Mouse (Mus musculus) retina, postnatal 7 days (tissue): ENCODE measurements around the gene Folh1.
"Not testable (repeated sequence)": the region's sequence is repeated elsewhere in the genome, so short reads cannot be mapped to it uniquely, and the experiment has no call there.

ENCODE experiments used
- DNase-seq: peaks from one replicate; pipeline ENCODE4 v3.0.0-alpha.2; 2012; ENCODE audit warnings: low read depth, low spot score

Gene Folh1

DNA sequence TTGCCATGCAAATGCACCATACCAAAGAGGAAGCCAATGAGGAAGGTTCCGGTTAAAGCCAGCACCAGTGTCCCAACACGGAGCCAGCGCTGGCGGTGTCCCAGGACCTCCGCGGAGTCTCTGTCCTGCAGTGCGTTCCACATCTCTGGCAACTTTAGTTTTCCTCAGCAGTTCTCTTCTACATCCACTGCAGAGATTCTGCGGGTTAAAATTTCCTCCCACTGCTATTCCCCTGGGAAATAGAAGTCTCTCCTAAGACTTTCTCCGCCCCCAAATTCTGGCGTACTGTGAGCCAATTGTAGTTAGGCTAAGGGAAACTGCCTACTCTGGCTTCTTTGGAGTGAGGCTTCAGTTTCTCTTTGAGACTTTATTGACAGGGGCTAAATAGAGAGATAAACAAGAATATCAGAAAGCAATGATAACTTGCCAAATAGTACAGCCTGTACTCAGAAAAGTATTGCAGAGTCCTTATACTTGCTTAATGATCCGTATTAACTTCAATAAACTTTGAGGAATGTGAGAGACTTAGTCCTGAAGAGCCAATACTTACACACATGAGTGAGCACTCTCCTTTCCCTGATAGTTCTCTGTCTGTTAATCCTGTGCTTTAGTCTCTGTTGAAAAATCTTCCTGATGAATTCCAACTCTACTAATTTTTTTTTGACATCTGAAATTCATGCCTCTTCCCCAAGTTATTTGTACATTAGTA lies at the start of gene Folh1:
Gene Folh1 (minus strand): TSS at position 327 of the 709 bp plus-strand sequence.
- DNase-seq: no peak

DNA sequence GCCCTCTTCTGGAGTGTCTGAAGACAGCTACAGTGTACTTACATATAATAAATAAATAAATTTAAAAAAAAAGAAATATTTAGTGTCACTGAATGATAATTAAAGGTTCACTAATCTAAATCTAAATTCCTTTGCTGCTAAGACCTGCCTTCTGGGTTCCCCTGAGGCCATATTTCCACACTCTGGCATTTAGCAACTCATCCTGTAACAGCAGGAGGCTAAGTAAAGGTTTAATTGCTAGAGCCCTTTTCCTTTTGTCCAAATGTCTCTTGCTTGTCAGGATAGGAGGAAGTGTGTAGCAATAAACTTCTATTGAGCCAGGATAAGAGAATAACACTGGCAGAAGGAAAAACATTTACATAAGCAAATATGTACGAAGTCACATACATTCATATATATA lies 40.7 kb upstream of the Folh1 start:
- DNase-seq: no peak

DNA sequence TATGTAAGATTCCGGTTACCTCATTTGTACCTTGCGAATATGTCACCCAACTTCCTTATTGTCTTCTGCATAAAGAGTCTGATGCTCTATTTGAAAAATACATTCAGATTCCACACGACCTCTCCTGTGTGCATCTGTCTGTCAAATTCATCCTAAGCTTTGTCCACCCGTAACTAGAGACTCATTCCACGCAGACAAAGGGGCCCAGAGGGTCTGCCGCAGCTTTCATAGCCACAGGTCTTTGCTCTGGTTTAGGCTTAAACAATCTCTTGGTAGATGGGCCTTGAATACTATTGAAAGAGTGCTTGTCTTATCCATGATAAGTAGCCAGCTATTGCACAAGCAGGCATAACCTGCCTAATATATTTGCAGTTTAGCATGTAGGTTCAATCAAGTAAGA lies 40.0 kb upstream of the Folh1 start:
- not testable (repeated sequence) for DNase-seq

DNA sequence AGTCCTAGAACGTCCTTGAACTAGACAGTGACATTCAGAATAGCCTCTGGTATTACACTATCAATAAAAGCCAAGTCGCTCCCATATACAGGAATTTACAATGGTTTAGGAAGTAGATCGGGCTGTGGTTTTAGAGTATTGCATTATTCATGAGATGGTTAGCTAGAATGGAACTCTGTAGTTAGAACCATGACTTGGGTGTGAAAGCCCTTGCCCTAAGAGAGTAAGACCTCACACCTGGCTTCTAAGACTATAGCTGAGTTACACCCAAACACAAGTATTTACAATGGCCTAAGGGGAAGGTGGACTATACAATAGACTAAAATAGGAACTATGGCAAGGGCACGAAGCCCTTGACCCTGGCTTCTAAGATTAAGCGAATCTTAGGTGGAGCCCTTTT lies 39.5 kb upstream of the Folh1 start:
- not testable (repeated sequence) for DNase-seq

DNA sequence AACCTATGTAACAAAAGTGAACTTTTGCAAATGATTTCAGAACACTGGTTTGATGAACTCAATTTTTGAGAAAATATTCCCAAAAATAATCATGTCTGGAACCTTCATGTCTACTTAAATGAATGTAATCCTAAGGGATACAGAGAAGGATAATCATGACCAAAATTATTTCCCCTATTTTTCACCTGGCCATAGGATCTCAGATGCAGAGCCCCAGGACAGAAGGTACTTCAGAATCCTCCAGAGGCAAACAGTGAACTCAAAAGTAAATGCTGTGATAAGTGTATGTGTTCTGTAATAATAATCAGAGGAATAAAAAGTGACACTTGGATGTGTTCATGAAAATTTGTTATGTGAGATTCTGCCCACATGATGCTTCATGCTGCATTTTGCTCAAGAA lies 19.0 kb upstream of the Folh1 start, which contains the start of gene Vmn2r77:
Gene Vmn2r77 (plus strand): TSS at position 301 of the 400 bp plus-strand sequence.
- no peak for DNase-seq

- DNase-seq: no peak
Measured at GRCm38 (mm10) chr7:86771621-86772020, 4.1 kb downstream of the Folh1 start.

DNA sequence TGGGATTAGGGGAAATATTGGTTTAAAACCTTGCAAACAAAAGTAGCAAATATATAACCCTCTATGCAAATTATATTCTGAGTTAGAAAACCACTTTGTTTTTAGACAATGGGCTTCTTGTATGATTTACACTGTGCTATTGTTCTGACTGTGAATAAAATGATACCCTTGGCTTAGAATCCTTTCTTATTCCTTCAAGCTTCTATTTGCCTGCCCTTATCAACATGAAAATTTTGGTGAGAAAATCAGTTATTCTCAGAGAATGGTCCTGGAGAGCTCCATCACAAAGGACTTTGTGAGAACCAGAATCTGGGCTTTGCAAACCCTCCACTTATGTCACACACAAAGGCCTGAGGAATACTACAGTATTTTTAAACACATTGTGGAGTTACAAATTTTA lies 11.1 kb downstream of the Folh1 start:
- no peak for DNase-seq

DNA sequence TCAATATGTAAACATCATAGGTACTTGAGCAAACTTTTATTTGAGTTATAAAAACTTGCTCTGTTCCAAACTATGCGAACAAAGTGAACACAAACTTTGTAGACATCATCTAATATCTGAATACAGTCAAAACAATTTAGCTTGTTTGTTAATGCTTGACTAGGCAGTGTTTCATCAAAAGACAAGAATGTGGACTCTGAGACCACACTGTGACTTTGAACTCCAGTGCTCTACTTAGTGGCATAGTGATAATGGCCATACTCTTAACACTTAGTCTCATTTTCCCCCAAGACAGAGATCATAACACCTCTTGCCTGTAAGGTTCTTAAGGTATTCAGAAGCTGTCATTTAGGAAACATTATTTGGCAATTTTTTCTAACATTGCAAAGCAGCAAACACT lies 15.0 kb downstream of the Folh1 start:
- DNase-seq: no peak

GRCm38 (mm10) chr7:86725013-86725412 lies 50.7 kb downstream of the Folh1 start:
- no peak for DNase-seq

GRCm38 (mm10) chr7:86688030-86688429 lies 87.7 kb downstream of the Folh1 start, which contains the start of gene Olfr292:
Olfr292 (plus strand) TSS chr7:86688330.
- DNase-seq: no peak
